Mouse (Mus musculus) MEL (cell line): Measurements from ENCODE around the gene Wdr72. TPM values are rescaled to one million over a fixed set of nuclear protein-coding genes. Genes with fewer than 3 reads are reported as not detected.

Experiments
- DNase-seq: peaks from one replicate; pipeline ENCODE4 v3.0.0; 2011; ENCODE audit warnings: low read depth, low spot score
- H3K27ac ChIP-seq: 2 replicates; pipeline ENCODE4 v1.5.1; 2012; ENCODE audit warnings: low read depth, mild to moderate bottlenecking, control low read depth, low read length, moderate library complexity; ENCODE audit not compliant: control insufficient read depth
- H3K27me3 ChIP-seq, 2 experiments: fragments of 150-350 bp in 1 of 2; sonication (generic) in 1 of 2; 2 replicates each; pipeline ENCODE4 v1.6.1; 2012; ENCODE audit warnings: low read length in 2 of 2, mild to moderate bottlenecking in 2 of 2, improper control_type of control experiment in 1 of 2, moderate library complexity in 1 of 2; ENCODE audit not compliant: insufficient read depth in 2 of 2, control insufficient read depth in 1 of 2
- H3K36me3 ChIP-seq, 2 experiments: 2 replicates each; pipeline ENCODE4 v1.6.1; 2012 to 2014; ENCODE audit warnings: low read length in 2 of 2, improper control_type of control experiment in 1 of 2, inconsistent platforms in 1 of 2, mild to moderate bottlenecking in 1 of 2; ENCODE audit not compliant: insufficient read depth in 2 of 2, control insufficient read depth in 1 of 2
- H3K4me1 ChIP-seq, 2 experiments: fragments of 150-350 bp in 1 of 2; sonication (generic) in 1 of 2; 2 replicates each; pipeline ENCODE4 v1.6.1; 2012; ENCODE audit warnings: low read length in 2 of 2, improper control_type of control experiment in 1 of 2, mild to moderate bottlenecking in 1 of 2; ENCODE audit not compliant: insufficient read depth in 2 of 2, control insufficient read depth in 1 of 2
- H3K4me3 ChIP-seq, 2 experiments: fragments of 150-350 bp in 1 of 2; sonication (generic) in 1 of 2; 2 replicates each; pipeline ENCODE4 v1.5.1; 2012; ENCODE audit warnings: low read depth in 2 of 2, low read length in 2 of 2, mild to moderate bottlenecking in 2 of 2, moderate library complexity in 2 of 2, control low read depth in 1 of 2, improper control_type of control experiment in 1 of 2; ENCODE audit not compliant: control insufficient read depth in 1 of 2, insufficient read depth in 1 of 2
- H3K79me2 ChIP-seq: 2 replicates; pipeline ENCODE4 v1.6.1; 2012; ENCODE audit warnings: mild to moderate bottlenecking, low read length, moderate library complexity; ENCODE audit not compliant: control insufficient read depth, poor library complexity, insufficient read depth
- H3K9ac ChIP-seq: 2 replicates; pipeline ENCODE4 v1.6.1; 2012; ENCODE audit warnings: low read depth, mild to moderate bottlenecking, control low read depth, low read length, moderate library complexity; ENCODE audit not compliant: control insufficient read depth, poor library complexity, severe bottlenecking
- H3K9me3 ChIP-seq: fragments of 150-350 bp; sonication (generic); replicated peaks from 2 replicates; pipeline ENCODE4 v1.6.1; 2012; ENCODE audit warnings: mild to moderate bottlenecking, low read length, improper control_type of control experiment, moderate library complexity; ENCODE audit not compliant: insufficient read depth
- CHD2 ChIP-seq: IDR thresholded peaks from 2 replicates; pipeline ENCODE4 v1.6.1; 2011; ENCODE audit warnings: low read length, improper control_type of control experiment
- E2F4 ChIP-seq: IDR thresholded peaks from 2 replicates; pipeline ENCODE4 v1.6.1; 2011; ENCODE audit warnings: low read depth, low read length, improper control_type of control experiment, borderline replicate concordance
- ELF1 ChIP-seq: IDR thresholded peaks from 2 replicates; pipeline ENCODE4 v1.6.1; 2014; ENCODE audit warnings: low read depth, mild to moderate bottlenecking, inconsistent platforms, low read length, improper control_type of control experiment, moderate library complexity
- ETS1 ChIP-seq: IDR thresholded peaks from 2 replicates; pipeline ENCODE4 v1.6.1; 2012; ENCODE audit warnings: low read depth, mild to moderate bottlenecking, inconsistent platforms, low read length, improper control_type of control experiment, moderate library complexity
- MAFK ChIP-seq: IDR thresholded peaks from 2 replicates; pipeline ENCODE4 v1.6.1; 2011; ENCODE audit warnings: low read depth, mild to moderate bottlenecking, low read length, improper control_type of control experiment, borderline replicate concordance
- MAX ChIP-seq: IDR thresholded peaks from 2 replicates; pipeline ENCODE4 v1.6.1; 2011; ENCODE audit warnings: low read length, improper control_type of control experiment
- MAZ ChIP-seq: IDR thresholded peaks from 2 replicates; pipeline ENCODE4 v1.6.1; 2012; ENCODE audit warnings: low read depth, mild to moderate bottlenecking, inconsistent platforms, low read length, improper control_type of control experiment
- MEF2A ChIP-seq: IDR thresholded peaks from 2 replicates; pipeline ENCODE4 v1.6.1; 2014; ENCODE audit warnings: low read depth, mild to moderate bottlenecking, inconsistent platforms, low read length, improper control_type of control experiment; ENCODE audit not compliant: poor library complexity, insufficient replicate concordance, severe bottlenecking; ENCODE audit errors: extremely low read depth
- MYB ChIP-seq: IDR thresholded peaks from 2 replicates; pipeline ENCODE4 v1.6.1; 2011; ENCODE audit warnings: mild to moderate bottlenecking, low read depth, low read length, improper control_type of control experiment
- MYC ChIP-seq: IDR thresholded peaks from 2 replicates; pipeline ENCODE4 v1.6.1; 2011; ENCODE audit warnings: low read depth, mild to moderate bottlenecking, low read length, improper control_type of control experiment, moderate library complexity
- NRF1 ChIP-seq: IDR thresholded peaks from 2 replicates; pipeline ENCODE4 v1.6.1; 2014; ENCODE audit warnings: low read depth, mild to moderate bottlenecking, inconsistent platforms, low read length, improper control_type of control experiment, moderate library complexity; ENCODE audit not compliant: poor library complexity, insufficient read depth, severe bottlenecking
- POLR2A ChIP-seq, 2 experiments: IDR thresholded peaks; 2 replicates each; pipeline ENCODE4 v1.6.1; 2011 to 2012; ENCODE audit warnings: low read length in 2 of 2, mild to moderate bottlenecking in 2 of 2, control low read depth in 1 of 2, improper control_type of control experiment in 1 of 2, low read depth in 1 of 2, moderate library complexity in 1 of 2; ENCODE audit not compliant: control insufficient read depth in 1 of 2, insufficient read depth in 1 of 2, poor library complexity in 1 of 2
- POLR2AphosphoS2 ChIP-seq: IDR thresholded peaks from 2 replicates; pipeline ENCODE4 v1.6.1; 2011; ENCODE audit warnings: low read length, improper control_type of control experiment
- POLR2AphosphoS5 ChIP-seq: IDR thresholded peaks from 2 replicates; pipeline ENCODE4 v1.6.1; 2012; ENCODE audit warnings: low read depth, borderline replicate concordance, mild to moderate bottlenecking, inconsistent platforms, low read length, moderate library complexity, mixed read lengths
- RAD21 ChIP-seq: IDR thresholded peaks from 2 replicates; pipeline ENCODE4 v1.6.1; 2011; ENCODE audit warnings: mild to moderate bottlenecking, low read depth, low read length, improper control_type of control experiment
- RCOR1 ChIP-seq: IDR thresholded peaks from 2 replicates; pipeline ENCODE4 v1.6.1; 2012; ENCODE audit warnings: low read depth, mild to moderate bottlenecking, inconsistent platforms, low read length, improper control_type of control experiment
- SIN3A ChIP-seq: IDR thresholded peaks from 2 replicates; pipeline ENCODE4 v1.6.1; 2012; ENCODE audit warnings: low read length, improper control_type of control experiment, inconsistent platforms
- SMC3 ChIP-seq: IDR thresholded peaks from 2 replicates; pipeline ENCODE4 v1.6.1; 2011; ENCODE audit warnings: low read depth, low read length, improper control_type of control experiment
- TAL1 ChIP-seq: IDR thresholded peaks from 2 replicates; pipeline ENCODE4 v1.6.1; 2012; ENCODE audit warnings: mild to moderate bottlenecking, inconsistent platforms, low read length, moderate library complexity, mixed read lengths
- TCF12 ChIP-seq: IDR thresholded peaks from 2 replicates; pipeline ENCODE4 v1.6.1; 2014; ENCODE audit warnings: low read depth, mild to moderate bottlenecking, inconsistent platforms, low read length, improper control_type of control experiment, moderate library complexity
- UBTF ChIP-seq: IDR thresholded peaks from 2 replicates; pipeline ENCODE4 v1.6.1; 2012; ENCODE audit warnings: low read depth, mild to moderate bottlenecking, inconsistent platforms, low read length, improper control_type of control experiment, moderate library complexity, borderline replicate concordance; ENCODE audit not compliant: insufficient read depth
- USF1 ChIP-seq: IDR thresholded peaks from 2 replicates; pipeline ENCODE4 v1.6.1; 2014; ENCODE audit warnings: low read depth, mild to moderate bottlenecking, inconsistent platforms, low read length, improper control_type of control experiment, moderate library complexity
- ZKSCAN1 ChIP-seq: IDR thresholded peaks from 2 replicates; pipeline ENCODE4 v1.6.1; 2012; ENCODE audit warnings: low read depth, mild to moderate bottlenecking, inconsistent platforms, low read length, improper control_type of control experiment, moderate library complexity
- ZMIZ1 ChIP-seq: IDR thresholded peaks from 2 replicates; pipeline ENCODE4 v1.6.1; 2012; ENCODE audit warnings: low read depth, mild to moderate bottlenecking, inconsistent platforms, low read length, improper control_type of control experiment, moderate library complexity
- polyA plus RNA-seq, 2 experiments: library from polyadenylated mRNA; stranded (reverse) in 1 of 2; unstranded in 1 of 2; fragments of >175 nt in 1 of 2; fragments of >200 nt in 1 of 2; gene quantifications; 2 replicates each; pipeline versions ENCODE4 v1.2.1 to v1.2.4; 2012; ENCODE audit warnings: low replicate concordance in 2 of 2, low read depth in 1 of 2; ENCODE audit not compliant: insufficient read length in 2 of 2, insufficient read depth in 1 of 2, missing spikeins in 1 of 2
- total RNA-seq: library from RNA; depleted of rRNA; stranded (reverse); fragments of 300-350 nt; gene quantifications from 2 replicates; pipeline ENCODE4 v1.2.3, GENCODE M21; 2012

Gene Wdr72
- total and polyA plus RNA-seq, 3 experiments = not detected

DNA sequence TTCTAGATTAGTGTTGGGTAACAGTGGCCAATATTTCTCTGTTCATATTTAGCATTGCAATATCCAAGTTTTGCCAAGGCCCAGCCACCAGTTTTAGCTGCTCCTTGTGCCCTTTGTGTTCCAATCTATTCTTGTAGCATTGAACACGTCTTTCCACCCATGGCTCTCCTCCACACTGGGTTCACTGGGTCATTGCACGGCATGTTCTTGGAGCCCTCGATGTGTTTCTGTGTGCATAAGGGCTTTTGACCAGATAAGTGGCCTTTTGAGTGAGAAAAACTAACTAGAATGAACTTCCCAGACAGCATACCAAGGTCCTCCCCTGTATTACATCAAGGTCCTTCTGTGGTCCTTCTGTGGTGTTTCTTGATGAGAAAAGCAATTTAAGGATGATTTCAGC lies 184.3 kb downstream of the Wdr72 start:
- no peak overlapping the region for H3K9ac ChIP-seq
- no peaks in the 10 kb centered on the region for H3K4me1 ChIP-seq
- no peaks in the 10 kb centered on the region for H3K9me3 ChIP-seq
- H3K27me3 ChIP-seq = no peaks in the 10 kb centered on the region
- no peaks in the 10 kb centered on the region for H3K79me2 ChIP-seq
- TF ChIP-seq POLR2AphosphoS5 = no peak
- TF ChIP-seq USF1 = no peak
- no peak for TF ChIP-seq POLR2AphosphoS2
- TF ChIP-seq MAZ = no peak
- no peak for TF ChIP-seq POLR2A (IDR thresholded peaks at IDR 0.05; ENCODE audit: control insufficient read depth in 1 of 2, insufficient read depth in 1 of 2, low read depth in 1 of 2, low read length in 2 of 2, poor library complexity in 1 of 2)
- TF ChIP-seq MAFK = no peak
- no peak for TF ChIP-seq ETS1
- TF ChIP-seq UBTF = no peak
- no peak for TF ChIP-seq TAL1
- TF ChIP-seq NRF1 = no peak
- no peak for TF ChIP-seq TCF12
- TF ChIP-seq MYB = no peak
- no peak for TF ChIP-seq ELF1
- TF ChIP-seq MEF2A = no peak
- no peak for TF ChIP-seq RAD21
- no peak for TF ChIP-seq SIN3A
- TF ChIP-seq ZKSCAN1 = no peak
- no peak for TF ChIP-seq MAX
- TF ChIP-seq RCOR1 = no peak
- DNase-seq = no peak
- H3K36me3 ChIP-seq = no peaks in the 10 kb centered on the region
- H3K4me3 ChIP-seq = no peak overlapping the region
- no peak overlapping the region for H3K27ac ChIP-seq

GRCm38 (mm10) chr9:74318771-74319170 lies 208.6 kb downstream of the Wdr72 start:
- Histone ChIP-seq H3K4me3 (no peak overlapping the region), H3K79me2 (no peaks in the 10 kb centered on the region), H3K9me3 (no peaks in the 10 kb centered on the region), H3K27ac (no peak overlapping the region), H3K27me3 (no peaks in the 10 kb centered on the region), H3K9ac (no peak overlapping the region), H3K36me3 (no peaks in the 10 kb centered on the region), H3K4me1 (no peaks in the 10 kb centered on the region)
- no peak for TF ChIP-seq RCOR1
- TF ChIP-seq MYC = no peak
- no peak for TF ChIP-seq SMC3
- no peak for TF ChIP-seq USF1
- TF ChIP-seq CHD2 = no peak
- no peak for TF ChIP-seq E2F4
- TF ChIP-seq ZMIZ1 = no peak
- no peak for DNase-seq
